Mouse (Mus musculus) adrenal gland, adult 10 weeks (tissue): ENCODE data around the gene Gm5416. TPM values are rescaled to one million over a fixed set of nuclear protein-coding genes. Genes with fewer than 3 reads are reported as not detected.

Experiments
- polyA plus RNA-seq: library from polyadenylated mRNA; stranded (reverse); fragments of 350-450 nt; fragmentation: Illumina TruSeq; extraction: RNeasy Lipid Tissue Mini Kit (QIAGEN cat#74804); gene quantifications from one replicate; pipeline ENCODE4 v1.2.3, GENCODE M21; 2014; ENCODE audit warnings: low read depth, low replicate concordance

The Gm5416 gene
- not detected for polyA plus RNA-seq

DNA sequence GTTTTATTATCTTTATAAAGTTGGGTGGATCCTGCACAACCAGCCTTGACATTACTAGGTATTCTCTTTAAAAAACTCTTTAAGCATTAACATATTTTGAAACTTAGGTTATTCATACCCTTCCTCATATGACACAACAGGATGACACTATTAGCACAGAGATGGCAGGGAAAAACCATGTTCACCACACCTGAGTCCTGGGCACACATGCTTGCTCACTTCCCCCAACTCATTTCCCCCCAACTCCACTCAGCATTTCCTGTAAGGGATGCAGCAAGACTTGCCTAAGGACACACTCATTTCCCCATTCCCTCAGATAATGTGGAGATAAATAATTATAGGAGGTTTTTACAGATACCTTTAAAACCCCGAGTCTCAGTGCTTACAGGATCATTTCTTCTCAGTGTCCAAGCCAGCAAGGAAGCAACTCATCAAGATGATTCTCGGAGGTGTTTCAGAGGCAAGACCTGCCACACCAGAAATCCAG, at the start of gene Gm5416:
TSS of gene Gm5416 (plus strand) at position 437 of the 487 bp plus-strand sequence.

DNA sequence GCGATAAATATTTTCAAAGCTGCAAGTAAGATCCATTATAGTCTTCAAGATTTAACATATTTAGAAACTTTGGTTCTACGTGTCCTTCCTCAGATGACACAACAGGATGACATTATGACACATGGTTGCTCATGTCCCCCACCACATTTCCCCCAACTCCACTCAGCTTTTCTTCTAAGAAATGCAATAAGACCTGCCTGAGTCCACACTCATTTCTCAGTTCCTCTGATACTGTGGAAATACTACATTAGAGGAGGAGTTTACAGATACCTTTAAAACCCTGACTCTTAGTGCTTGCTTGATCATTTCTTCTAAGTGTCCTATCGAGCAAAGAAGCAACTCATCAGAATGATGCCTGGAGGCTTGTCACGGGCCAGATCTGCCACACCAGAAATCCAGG, 26.3 kb upstream of the Gm5416 start, which contains the start of gene Gm5483:
TSS of gene Gm5483 (plus strand) at position 301 of the 400 bp plus-strand sequence.

DNA sequence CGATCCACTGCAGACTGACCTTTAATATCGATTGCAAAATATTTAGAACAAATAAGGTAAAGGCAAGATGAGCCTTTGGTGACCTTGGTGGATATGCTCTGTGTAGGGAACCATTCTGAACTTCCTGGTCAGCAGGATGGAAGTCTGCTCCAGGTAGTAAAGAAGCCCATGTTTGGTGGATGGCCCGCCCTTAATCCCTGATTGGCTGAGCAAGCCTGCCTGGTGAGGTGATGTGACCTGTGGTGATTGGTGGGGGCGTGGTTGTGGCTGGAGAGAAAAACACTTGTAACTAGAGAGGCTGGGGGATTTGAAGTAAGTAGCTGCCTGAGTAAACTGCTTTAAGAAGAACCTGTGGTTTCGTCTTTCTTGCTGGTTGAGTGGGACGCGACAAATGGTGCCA, 11.0 kb downstream of the Gm5416 start, which contains the start of gene 2010005H15Rik:
TSS of gene 2010005H15Rik (plus strand) at position 301 of the 400 bp plus-strand sequence.

Other genes with a start within 250 kb of the Gm5416 start
- 146 TPM for gene Kpna1, start 231.7 kb upstream of the Gm5416 start, polyA plus RNA-seq
- gene Wdr5b, start 169.2 kb upstream of the Gm5416 start, polyA plus RNA-seq, result 8.2 TPM
- gene Fam162a, start 138.8 kb upstream of the Gm5416 start, polyA plus RNA-seq, result 96.7 TPM
- 152 TPM for gene Ccdc58, start 138.7 kb upstream of the Gm5416 start, polyA plus RNA-seq
- not detected for gene Csta1, start 79.2 kb upstream of the Gm5416 start, polyA plus RNA-seq
- not detected for gene Stfa2l1, start 53.6 kb upstream of the Gm5416 start, polyA plus RNA-seq
- not detected for gene Gm5483, start 26.2 kb upstream of the Gm5416 start, polyA plus RNA-seq
- not detected for gene 2010005H15Rik, start 11.1 kb downstream of the Gm5416 start, polyA plus RNA-seq
- gene Stfa1, start 66.5 kb downstream of the Gm5416 start, polyA plus RNA-seq, result not detected
- not detected for gene BC117090, start 123.9 kb downstream of the Gm5416 start, polyA plus RNA-seq
- gene BC100530, start 157.3 kb downstream of the Gm5416 start, polyA plus RNA-seq, result not detected
- gene Stfa2, start 198.1 kb downstream of the Gm5416 start, polyA plus RNA-seq, result not detected
- gene Stfa3, start 245.0 kb downstream of the Gm5416 start, polyA plus RNA-seq, result not detected